Mouse (Mus musculus): ENCODE results near the gene Cubn. TPM values are rescaled to one million over a fixed set of nuclear protein-coding genes. Genes with fewer than 3 reads are reported as not detected.

Gene Cubn
- polyA plus RNA-seq, 1 experiment from 2014 or later = 1.5 TPM

DNA sequence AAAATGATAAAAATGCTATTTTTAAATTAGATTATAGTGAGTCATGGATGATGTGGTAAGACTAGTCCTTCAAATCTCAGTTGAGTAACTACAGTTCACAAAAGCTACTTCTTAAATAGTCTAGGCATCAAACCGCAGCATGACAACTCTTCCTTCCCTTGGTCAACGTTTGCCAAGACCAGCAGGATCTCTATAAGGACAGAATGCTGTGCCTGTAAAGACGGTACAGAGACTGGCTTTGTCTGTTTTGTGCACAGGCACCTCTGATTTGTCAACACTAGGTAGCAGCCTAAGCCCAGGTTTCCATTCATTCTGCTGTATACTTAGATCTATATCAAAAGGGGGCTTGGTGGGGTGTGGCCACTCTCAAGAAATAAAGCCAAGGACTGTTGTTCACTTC is 192.6 kb downstream of the Cubn start:
- DNase-seq = peak; percentile 58
- H3K9ac ChIP-seq = no peak overlapping the region
- no peak overlapping the region for H3K4me3 ChIP-seq (ENCODE audit: low read depth, low read length)
- WGBS = 32% methylated on average over 3 of the region's 3 CpGs
- H3K27me3 ChIP-seq (ENCODE audit: insufficient read depth, low read length) = no peaks in the 10 kb centered on the region
- H3K9me3 ChIP-seq (ENCODE audit: low read depth, low read length) = no peaks in the 10 kb centered on the region
- no peaks in the 10 kb centered on the region for H3K36me3 ChIP-seq (ENCODE audit: insufficient read depth)
- H3K27ac ChIP-seq (ENCODE audit: low read depth) = no peak overlapping the region
- no peak overlapping the region for H3K4me2 ChIP-seq
- no peak; the same call in 1 of the 2 replicates for ATAC-seq (ENCODE audit: insufficient read depth)
- TF ChIP-seq CTCF (IDR thresholded peaks at IDR 0.05; ENCODE audit: low read depth) = peak; percentile 49
- no peaks in the 10 kb centered on the region for H3K4me1 ChIP-seq (ENCODE audit: insufficient read depth)

DNA sequence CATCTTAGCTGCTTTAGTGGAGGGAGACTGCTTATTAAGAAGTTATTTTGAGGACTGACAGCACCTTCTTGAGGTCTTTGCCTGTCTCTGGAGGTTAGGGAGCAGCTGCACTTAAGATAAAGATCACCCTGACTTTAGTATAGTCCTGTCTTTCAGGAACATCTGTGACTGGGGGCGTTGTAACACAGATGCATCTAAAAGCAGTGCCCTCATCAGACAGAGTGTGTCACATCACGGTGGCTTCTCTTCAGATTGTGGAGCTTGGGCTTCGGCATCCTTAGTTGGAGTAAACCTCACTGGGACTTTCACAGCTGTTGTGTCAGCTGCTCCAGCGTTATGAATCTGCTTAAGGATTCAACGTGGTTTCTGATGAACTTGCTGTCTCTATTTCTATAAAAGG is 193.9 kb downstream of the Cubn start:
- Histone ChIP-seq H3K4me3 (ENCODE audit: low read depth, low read length) (no peak overlapping the region), H3K9me3 (ENCODE audit: low read depth, low read length) (no peaks in the 10 kb centered on the region), H3K4me1 (ENCODE audit: insufficient read depth) (no peaks in the 10 kb centered on the region), H3K36me3 (ENCODE audit: insufficient read depth) (no peaks in the 10 kb centered on the region), H3K27me3 (ENCODE audit: insufficient read depth, low read length) (no peaks in the 10 kb centered on the region), H3K27ac (ENCODE audit: low read depth) (no peak overlapping the region), H3K4me2 (no peak overlapping the region), H3K9ac (no peak overlapping the region)
- no peak for TF ChIP-seq CTCF (IDR thresholded peaks at IDR 0.05; ENCODE audit: low read depth)
- no peak for ATAC-seq (ENCODE audit: insufficient read depth)
- WGBS = 46% methylated on average over 5 of the region's 5 CpGs
- DNase-seq = no peak

- no peak overlapping the region for H3K4me3 ChIP-seq (ENCODE audit: low read depth, low read length)
- peak; percentile 71 for TF ChIP-seq CTCF (IDR thresholded peaks at IDR 0.05; ENCODE audit: low read depth)
- H3K9ac ChIP-seq = no peak overlapping the region
- no peaks in the 10 kb centered on the region for H3K9me3 ChIP-seq (ENCODE audit: low read depth, low read length)
- peak; percentile 93 for DNase-seq
- no peaks in the 10 kb centered on the region for H3K27me3 ChIP-seq (ENCODE audit: insufficient read depth, low read length)
- 2% methylated on average over 1 of the region's 1 CpGs for WGBS
- H3K36me3 ChIP-seq (ENCODE audit: insufficient read depth) = no peaks in the 10 kb centered on the region
- no peak overlapping the region for H3K4me2 ChIP-seq
- H3K4me1 ChIP-seq (ENCODE audit: insufficient read depth) = no peaks in the 10 kb centered on the region
- peak; percentile 60 for ATAC-seq (ENCODE audit: insufficient read depth)
- H3K27ac ChIP-seq (ENCODE audit: low read depth) = no peak overlapping the region
Observed at GRCm38 (mm10) chr2:13290661-13291060, 201.0 kb downstream of the Cubn start.

GRCm38 (mm10) chr2:13290070-13290469 is 201.5 kb downstream of the Cubn start:
- ATAC-seq (ENCODE audit: insufficient read depth) = no peak
- no peak for TF ChIP-seq CTCF (IDR thresholded peaks at IDR 0.05; ENCODE audit: low read depth)
- H3K4me3 ChIP-seq (ENCODE audit: low read depth, low read length) = no peak overlapping the region
- WGBS = 68% methylated on average over 3 of the region's 3 CpGs
- no peak for DNase-seq
- H3K36me3 ChIP-seq (ENCODE audit: insufficient read depth) = no peaks in the 10 kb centered on the region
- H3K27ac ChIP-seq (ENCODE audit: low read depth) = no peak overlapping the region
- no peaks in the 10 kb centered on the region for H3K4me1 ChIP-seq (ENCODE audit: insufficient read depth)
- H3K9ac ChIP-seq = no peak overlapping the region
- no peaks in the 10 kb centered on the region for H3K27me3 ChIP-seq (ENCODE audit: insufficient read depth, low read length)
- no peak overlapping the region for H3K4me2 ChIP-seq
- no peaks in the 10 kb centered on the region for H3K9me3 ChIP-seq (ENCODE audit: low read depth, low read length)

DNA sequence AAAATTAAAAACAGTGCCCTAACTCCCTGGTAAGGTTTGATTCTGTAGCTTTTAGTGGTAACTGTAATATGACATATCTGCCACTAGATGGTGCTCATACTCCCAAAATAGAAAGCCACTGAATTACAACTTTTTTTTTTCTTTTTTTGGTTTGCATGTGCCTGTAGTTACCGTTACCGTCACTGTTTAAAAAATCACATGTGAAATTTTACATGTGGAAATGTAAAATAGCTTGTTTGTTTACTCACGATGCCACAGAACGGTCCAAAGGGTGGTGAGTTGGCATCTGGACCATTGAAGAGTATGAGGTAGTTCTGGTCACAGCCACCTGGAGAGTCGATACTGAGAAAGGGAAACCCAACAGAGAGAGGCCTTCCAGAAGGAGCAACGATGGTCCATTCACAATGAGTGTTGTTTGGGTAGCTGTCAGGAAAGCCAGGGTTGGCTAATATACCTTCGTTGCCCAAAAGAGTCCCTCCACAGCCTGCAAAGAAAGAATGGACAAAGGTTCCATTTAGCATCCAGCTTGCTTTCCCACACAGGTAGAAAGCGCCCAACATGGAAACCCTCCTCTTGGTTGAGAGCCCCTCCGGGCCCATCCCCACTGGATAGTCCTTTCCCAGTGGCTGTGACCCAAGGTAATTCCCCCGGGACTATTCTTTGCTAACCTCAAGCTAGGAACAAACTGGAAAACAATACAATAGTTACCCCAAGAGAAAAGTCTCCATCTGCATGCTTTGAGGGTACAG is 213.3 kb downstream of the Cubn start:
- Histone ChIP-seq H3K36me3 (ENCODE audit: insufficient read depth) (no peaks in the 10 kb centered on the region), H3K4me1 (ENCODE audit: insufficient read depth) (no peaks in the 10 kb centered on the region), H3K4me3 (ENCODE audit: low read depth, low read length) (no peak overlapping the region), H3K27me3 (ENCODE audit: insufficient read depth, low read length) (no peaks in the 10 kb centered on the region), H3K27ac (ENCODE audit: low read depth) (no peak overlapping the region), H3K4me2 (no peak overlapping the region), H3K9me3 (ENCODE audit: low read depth, low read length) (no peaks in the 10 kb centered on the region), H3K9ac (no peak overlapping the region)
- peak; percentile 47; the same call in 1 of the 2 replicates for ATAC-seq (ENCODE audit: insufficient read depth)
- TF ChIP-seq CTCF (IDR thresholded peaks at IDR 0.05; ENCODE audit: low read depth) = peak; percentile 79
- DNase-seq = peak; percentile 77
- WGBS = 52% methylated on average over 10 of the region's 10 CpGs

DNA sequence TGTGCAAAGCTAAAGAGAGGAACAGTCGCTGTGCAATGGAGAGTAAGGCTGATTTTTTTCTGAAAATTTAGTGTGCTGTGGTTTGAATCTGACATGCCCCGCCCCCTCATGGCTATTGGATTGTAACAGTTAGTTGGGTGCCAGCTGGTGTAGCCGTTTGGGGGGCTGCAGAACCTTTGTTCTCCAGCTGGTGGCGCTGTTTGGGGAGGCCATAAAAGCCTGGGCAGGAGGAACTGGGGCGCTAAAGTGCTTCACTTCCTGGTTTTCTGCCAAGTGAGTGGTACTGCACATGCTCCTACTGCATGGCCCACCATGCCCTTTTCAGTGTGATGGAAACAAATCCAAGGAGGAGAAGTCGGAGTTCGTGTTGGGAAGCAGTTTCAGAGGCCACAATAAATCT is 215.7 kb downstream of the Cubn start:
- no peaks in the 10 kb centered on the region for H3K9me3 ChIP-seq (ENCODE audit: low read depth, low read length)
- TF ChIP-seq CTCF (IDR thresholded peaks at IDR 0.05; ENCODE audit: low read depth) = peak; percentile 40
- no peak overlapping the region for H3K27ac ChIP-seq (ENCODE audit: low read depth)
- no peaks in the 10 kb centered on the region for H3K27me3 ChIP-seq (ENCODE audit: insufficient read depth, low read length)
- ATAC-seq (ENCODE audit: insufficient read depth) (no peak), DNase-seq (no peak)
- H3K4me2 ChIP-seq = no peak overlapping the region
- no peak overlapping the region for H3K4me3 ChIP-seq (ENCODE audit: low read depth, low read length)
- WGBS = 52% methylated on average over 7 of the region's 7 CpGs
- no peaks in the 10 kb centered on the region for H3K4me1 ChIP-seq (ENCODE audit: insufficient read depth)
- H3K36me3 ChIP-seq (ENCODE audit: insufficient read depth) = no peaks in the 10 kb centered on the region
- no peak overlapping the region for H3K9ac ChIP-seq

GRCm38 (mm10) chr2:13271165-13271957 is 220.3 kb downstream of the Cubn start, which contains the start of gene Rsu1:
Rsu1 (minus strand) TSS chr2:13271415.
- H3K36me3 ChIP-seq (ENCODE audit: insufficient read depth) = peaks cover 3% of the 10 kb centered on the region; the same call in 1 of the 2 replicates
- peak within 1 kb of the TSS; percentile 66 for H3K9ac ChIP-seq
- H3K27me3 ChIP-seq (ENCODE audit: insufficient read depth, low read length) = no peaks in the 10 kb centered on the region
- TF ChIP-seq CTCF (IDR thresholded peaks at IDR 0.05; ENCODE audit: low read depth) = no peak
- peak within 1 kb of the TSS; percentile 63; the same call in 1 of the 2 replicates for H3K27ac ChIP-seq (ENCODE audit: low read depth)
- WGBS = under 1% methylated on average over 37 of the region's 37 CpGs
- 0 out of 2 replicates have a peak, but pooled peaks cover 3% of the 10 kb centered on the region for H3K4me1 ChIP-seq (ENCODE audit: insufficient read depth)
- H3K4me2 ChIP-seq = peak within 1 kb of the TSS; percentile 82
- H3K9me3 ChIP-seq (ENCODE audit: low read depth, low read length) = no peaks in the 10 kb centered on the region
- H3K4me3 ChIP-seq (ENCODE audit: low read depth, low read length) = peak within 1 kb of the TSS; percentile 51
- DNase-seq (peak; percentile 100), ATAC-seq (ENCODE audit: insufficient read depth) (peak; percentile 100)
